Mouse (Mus musculus) intestine, postnatal 0 days (tissue): ENCODE measurements around the gene Cd79b. TPM values are rescaled to one million over a fixed set of nuclear protein-coding genes. Genes with fewer than 3 reads are reported as not detected.

Experiments used
- ATAC-seq: fragments of 200-750 bp; cut with Nextera tagmentation; 2 replicates; pipeline ENCODE4 v1.8.0; 2017; ENCODE audit warnings: mild to moderate bottlenecking, moderate TSS enrichment, moderate library complexity
- H3K27ac ChIP-seq: fragments of 300-500 bp; sonication (generic); 2 replicates; pipeline ENCODE4 v1.5.1; 2014; ENCODE audit warnings: mild to moderate bottlenecking, low read depth, low read length, moderate library complexity
- H3K27me3 ChIP-seq: fragments of 300-500 bp; sonication (generic); replicated peaks from 2 replicates; pipeline ENCODE4 v1.6.1; 2014; ENCODE audit warnings: low read length, mixed read lengths; ENCODE audit not compliant: control insufficient read depth, insufficient read depth
- H3K36me3 ChIP-seq: fragments of 300-500 bp; sonication (generic); 2 replicates; pipeline ENCODE4 v1.6.1; 2014; ENCODE audit warnings: mild to moderate bottlenecking, moderate library complexity; ENCODE audit not compliant: control insufficient read depth, insufficient read depth
- H3K4me1 ChIP-seq: fragments of 300-500 bp; sonication (generic); replicated peaks from 2 replicates; pipeline ENCODE4 v1.6.1; 2014; ENCODE audit warnings: antibody characterized with exemption, low read length, mixed read lengths; ENCODE audit not compliant: control insufficient read depth, insufficient read depth
- H3K4me2 ChIP-seq: fragments of 300-500 bp; sonication (generic); replicated peaks from 2 replicates; pipeline ENCODE4 v1.6.1; 2014; ENCODE audit warnings: low read depth, mild to moderate bottlenecking, moderate library complexity
- H3K4me3 ChIP-seq: fragments of 300-500 bp; sonication (generic); 2 replicates; pipeline ENCODE4 v1.5.1; 2014; ENCODE audit warnings: low read depth, low read length
- H3K9ac ChIP-seq: fragments of 300-500 bp; sonication (generic); 2 replicates; pipeline ENCODE4 v1.6.1; 2014; ENCODE audit warnings: mild to moderate bottlenecking, low read depth, low read length
- H3K9me3 ChIP-seq: fragments of 300-500 bp; sonication (generic); 2 replicates; pipeline ENCODE4 v1.6.1; 2016; ENCODE audit warnings: mixed run types; ENCODE audit not compliant: control insufficient read depth
- CTCF ChIP-seq: sonication (generic); IDR thresholded peaks from 2 replicates; pipeline ENCODE4 v1.5.1; 2016; ENCODE audit warnings: low read depth, mild to moderate bottlenecking, control low read depth, antibody characterized with exemption, moderate library complexity
- WGBS: fragments of 180-500 bp; shearing (Covaris S2); extraction: QIAGEN DNeasy Blood & Tissue Kit; methylation state at CpG from one replicate; pipeline ENCODE4 v1.1.7; 2014; 5-methylcytosine and 5-hydroxymethylcytosine counted together
- polyA plus RNA-seq: library from polyadenylated mRNA; unstranded; fragments of >200 nt; fragmentation: Nextera tagmentation; extraction: Ambion mirVana; gene quantifications from 2 replicates; pipeline ENCODE4 v1.2.1, GENCODE M21; 2015

Cd79b gene
- polyA plus RNA-seq, 1 experiment from 2014 or later, result 1.5 TPM

- no peak for TF ChIP-seq CTCF
- H3K27ac ChIP-seq, result no peak overlapping the region
- H3K4me1 ChIP-seq, result no peaks in the 10 kb centered on the region
- no peak for ATAC-seq
- H3K4me3 ChIP-seq, result no peak overlapping the region
- no peaks in the 10 kb centered on the region for H3K36me3 ChIP-seq
- no peaks in the 10 kb centered on the region for H3K9me3 ChIP-seq
- no peaks in the 10 kb centered on the region for H3K27me3 ChIP-seq
- H3K4me2 ChIP-seq, result no peak overlapping the region
- WGBS, result 60% methylated on average over 5 of the region's 5 CpGs
- H3K9ac ChIP-seq, result no peak overlapping the region
Measured at GRCm38 (mm10) chr11:106310123-106310522, 4.4 kb downstream of the Cd79b start.

DNA sequence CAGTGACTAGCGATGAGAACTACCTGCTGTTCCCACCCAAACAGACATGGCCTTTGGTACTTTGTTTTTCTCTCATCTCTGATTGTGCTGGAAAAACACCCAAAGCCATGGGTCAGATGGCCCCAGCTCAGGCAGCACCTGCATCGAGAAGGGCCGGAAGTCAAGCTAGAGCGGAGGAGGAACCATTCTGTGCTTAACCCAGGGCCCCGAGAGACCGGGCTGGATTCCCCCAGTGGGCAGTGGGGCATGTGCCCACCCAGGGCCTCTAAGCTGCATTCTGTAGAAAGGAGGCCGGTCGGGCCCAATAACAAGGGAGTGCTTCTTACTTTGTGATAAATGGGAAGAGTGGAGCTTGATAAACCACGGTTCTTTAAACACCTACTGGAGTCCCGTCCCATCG, 6.4 kb downstream of the Cd79b start:
- Histone ChIP-seq H3K4me1 (no peaks in the 10 kb centered on the region), H3K9me3 (no peaks in the 10 kb centered on the region), H3K36me3 (no peaks in the 10 kb centered on the region), H3K4me2 (no peak overlapping the region), H3K9ac (no peak overlapping the region), H3K27ac (no peak overlapping the region), H3K27me3 (no peaks in the 10 kb centered on the region), H3K4me3 (no peak overlapping the region)
- no peak for ATAC-seq
- no peak for TF ChIP-seq CTCF
- WGBS, result 85% methylated on average over 11 of the region's 11 CpGs

- 50% methylated on average over 5 of the region's 5 CpGs for WGBS
- Histone ChIP-seq H3K9me3 (no peaks in the 10 kb centered on the region), H3K4me2 (no peak overlapping the region), H3K36me3 (no peaks in the 10 kb centered on the region), H3K9ac (no peak overlapping the region), H3K27ac (no peak overlapping the region), H3K4me1 (no peaks in the 10 kb centered on the region), H3K27me3 (no peaks in the 10 kb centered on the region), H3K4me3 (no peak overlapping the region)
- TF ChIP-seq CTCF, result no peak
- no peak for ATAC-seq
Measured at GRCm38 (mm10) chr11:106307432-106307831, 7.1 kb downstream of the Cd79b start.

DNA sequence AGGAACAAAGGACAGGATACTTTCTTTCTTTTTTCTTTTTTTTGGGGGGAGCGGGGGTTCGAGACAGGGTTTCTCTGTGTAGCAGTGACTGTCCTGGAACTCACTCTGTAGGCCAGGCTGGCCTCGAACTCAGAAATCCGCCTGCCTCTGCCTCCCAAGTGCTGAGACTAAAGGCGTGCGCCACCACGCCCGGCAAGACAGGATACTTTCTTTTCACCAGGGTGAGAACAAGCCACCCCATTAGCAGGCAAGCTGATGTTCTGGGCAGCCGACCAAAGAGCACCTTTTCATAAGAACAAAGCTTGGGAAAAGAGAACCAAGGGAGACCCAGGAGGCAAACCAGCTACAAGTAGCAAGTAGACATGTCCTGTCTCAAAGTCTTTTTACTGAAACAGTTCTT, 7.8 kb downstream of the Cd79b start:
- no peak for TF ChIP-seq CTCF
- Histone ChIP-seq H3K4me1 (no peaks in the 10 kb centered on the region), H3K27me3 (no peaks in the 10 kb centered on the region), H3K36me3 (no peaks in the 10 kb centered on the region), H3K27ac (no peak overlapping the region), H3K9ac (no peak overlapping the region), H3K9me3 (no peaks in the 10 kb centered on the region), H3K4me3 (no peak overlapping the region), H3K4me2 (no peak overlapping the region)
- no peak for ATAC-seq
- WGBS, result 82% methylated on average over 9 of the region's 9 CpGs

DNA sequence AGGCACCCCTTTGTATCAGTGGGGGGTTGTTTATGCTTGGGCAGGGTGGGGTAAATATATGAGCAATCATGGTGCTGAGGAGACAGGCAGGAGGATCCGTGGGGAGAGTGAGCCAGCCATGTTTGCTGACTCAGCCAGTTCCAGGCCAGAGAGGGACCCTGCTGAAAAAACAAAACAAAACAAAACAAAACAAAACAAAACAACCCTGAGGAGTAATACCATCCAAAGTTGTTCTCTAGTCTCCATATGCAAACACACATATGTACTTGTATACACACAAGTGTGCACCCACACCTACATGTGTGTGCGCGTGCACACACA, 8.5 kb downstream of the Cd79b start:
- no peak overlapping the region for H3K9ac ChIP-seq
- no peak overlapping the region for H3K4me2 ChIP-seq
- H3K4me1 ChIP-seq, result no peaks in the 10 kb centered on the region
- ATAC-seq, result no peak
- H3K9me3 ChIP-seq, result no peaks in the 10 kb centered on the region
- no peak for TF ChIP-seq CTCF
- H3K36me3 ChIP-seq, result no peaks in the 10 kb centered on the region
- 75% methylated on average over 3 of the region's 3 CpGs for WGBS
- H3K27me3 ChIP-seq, result no peaks in the 10 kb centered on the region
- no peak overlapping the region for H3K27ac ChIP-seq
- no peak overlapping the region for H3K4me3 ChIP-seq

DNA sequence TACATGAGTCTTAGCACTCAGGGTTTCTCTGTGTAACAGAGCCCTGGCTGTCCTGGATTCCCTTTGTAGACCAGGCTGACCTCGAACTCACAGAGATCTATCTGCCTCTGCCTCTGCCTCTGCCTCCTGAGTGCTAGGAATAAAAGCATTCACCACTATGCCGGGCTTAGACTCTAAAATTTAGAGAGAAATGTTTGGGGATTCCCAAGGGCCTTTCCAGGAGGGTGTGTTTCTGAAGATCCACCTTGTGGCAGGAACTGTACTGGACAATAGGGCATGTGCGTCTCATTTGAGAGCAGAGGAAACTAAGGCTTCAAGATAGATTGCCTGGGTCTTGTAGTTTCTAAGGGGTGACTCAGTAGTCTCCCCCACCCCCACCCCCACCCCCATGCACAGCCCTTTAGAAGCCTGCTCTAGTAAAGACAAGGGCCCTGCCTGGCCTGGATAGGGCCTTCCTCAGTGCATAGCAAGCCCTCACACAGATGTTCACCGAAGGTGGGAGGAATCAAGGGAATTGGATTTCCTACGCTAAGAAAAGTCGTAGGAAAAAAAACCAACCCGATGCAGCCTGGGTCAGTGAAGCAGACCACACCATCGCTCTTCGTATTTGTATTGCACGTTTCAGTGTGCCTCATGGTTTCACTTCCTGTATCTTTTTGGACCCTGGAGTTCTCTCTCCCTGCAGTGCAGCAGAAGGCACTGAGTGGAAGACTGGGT, 9.1 kb downstream of the Cd79b start:
- no peak for ATAC-seq
- no peak overlapping the region for H3K4me3 ChIP-seq
- no peaks in the 10 kb centered on the region for H3K9me3 ChIP-seq
- H3K36me3 ChIP-seq, result no peaks in the 10 kb centered on the region
- H3K9ac ChIP-seq, result no peak overlapping the region
- WGBS, result 76% methylated on average over 10 of the region's 10 CpGs
- no peaks in the 10 kb centered on the region for H3K4me1 ChIP-seq
- no peak for TF ChIP-seq CTCF
- H3K4me2 ChIP-seq, result no peak overlapping the region
- H3K27me3 ChIP-seq, result no peaks in the 10 kb centered on the region
- no peak overlapping the region for H3K27ac ChIP-seq

DNA sequence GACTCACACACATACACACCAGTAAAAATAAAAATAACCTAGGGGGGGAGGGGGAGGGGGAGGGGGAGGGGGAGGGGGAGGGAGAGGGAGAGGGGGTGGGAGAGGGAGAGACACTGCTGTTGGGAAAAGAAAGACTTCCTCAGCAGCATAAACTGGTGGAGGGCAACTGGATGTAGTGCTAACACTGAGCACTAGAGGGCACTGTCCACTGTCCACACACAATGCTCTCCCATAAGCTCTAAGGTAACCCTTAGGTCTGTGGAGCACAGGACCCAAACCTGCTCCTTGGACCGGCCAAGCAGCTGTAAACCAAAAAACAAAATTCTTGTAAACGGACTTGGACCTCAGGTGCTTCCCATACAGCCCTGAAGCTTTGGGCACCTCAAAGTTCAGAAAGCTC, 11.9 kb downstream of the Cd79b start:
- no peak overlapping the region for H3K27ac ChIP-seq
- H3K4me1 ChIP-seq, result no peaks in the 10 kb centered on the region
- no peaks in the 10 kb centered on the region for H3K9me3 ChIP-seq
- TF ChIP-seq CTCF, result peak; percentile 90
- no peak overlapping the region for H3K4me3 ChIP-seq
- no peaks in the 10 kb centered on the region for H3K36me3 ChIP-seq
- no peaks in the 10 kb centered on the region for H3K27me3 ChIP-seq
- H3K9ac ChIP-seq, result no peak overlapping the region
- ATAC-seq, result no peak
- WGBS, result 13% methylated on average over 2 of the region's 2 CpGs
- H3K4me2 ChIP-seq, result no peak overlapping the region
